Mouse (Mus musculus): ENCODE measurements around the gene Xpr1. TPM values are rescaled to one million over a fixed set of nuclear protein-coding genes. Genes with fewer than 3 reads are reported as not detected.

Xpr1 gene
- polyA plus RNA-seq, 1 experiment, result 10.0 TPM

GRCm38 (mm10) chr1:155233931-155234607 is 183.1 kb downstream of the Xpr1 start:
- no peak for TF ChIP-seq GATA1 (IDR thresholded peaks at IDR 0.05; ENCODE audit: low read length)

GRCm38 (mm10) chr1:155233378-155233777 is 183.8 kb downstream of the Xpr1 start:
- TF ChIP-seq GATA1 (IDR thresholded peaks at IDR 0.05; ENCODE audit: low read length), result no peak

- TF ChIP-seq GATA1 (IDR thresholded peaks at IDR 0.05; ENCODE audit: low read length), result no peak
These were observed 184.4 kb downstream of the Xpr1 start for GRCm38 (mm10) chr1:155232786-155233185.

GRCm38 (mm10) chr1:155232385-155232784 is 184.8 kb downstream of the Xpr1 start:
- TF ChIP-seq GATA1 (IDR thresholded peaks at IDR 0.05; ENCODE audit: low read length), result no peak

- TF ChIP-seq GATA1 (IDR thresholded peaks at IDR 0.05; ENCODE audit: low read length), result no peak
These were observed 187.5 kb downstream of the Xpr1 start for GRCm38 (mm10) chr1:155229464-155230411.

Other genes with a start within 250 kb of the Xpr1 start
- 0.03 TPM in 1 of 2 replicates, not detected in the other for gene BC034090, start 173.0 kb downstream of the Xpr1 start, polyA plus RNA-seq (2012)
- 463 and 662 TPM in 2 replicates for gene Acbd6, start 140.7 kb upstream of the Xpr1 start, polyA plus RNA-seq (2012)

Measured in G1E-ER4 (cell line).